Mouse (Mus musculus): ENCODE measurements at regions not wholly inside any gene's neighbourhood (a gene's known extent, or its start where the extent isn't known, plus 50 kb on each side); places are given as distances from the start of the nearest gene placed in this dataset.

DNA sequence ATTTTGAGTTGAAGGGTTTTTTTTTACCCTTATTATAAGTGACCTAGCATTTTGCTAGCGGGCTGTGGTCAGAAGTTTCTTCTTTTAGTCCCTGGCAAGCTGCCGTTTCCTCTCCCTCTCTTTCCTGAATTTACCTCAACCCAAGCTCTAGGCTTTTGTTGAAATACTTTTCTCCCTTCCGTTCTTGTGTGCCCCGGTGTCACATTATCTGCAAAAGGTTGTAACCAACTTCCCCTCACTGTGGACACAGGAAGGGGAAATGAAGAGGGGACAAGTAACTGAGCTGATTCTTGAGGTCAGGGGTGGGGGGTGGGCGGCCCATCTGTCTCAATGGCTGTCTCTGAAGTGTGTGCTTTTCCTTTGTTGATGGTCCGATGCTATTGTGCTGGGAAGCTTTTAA lies 149.4 kb upstream of the Gm10295 start:
- Histone ChIP-seq H3K4me3 (ENCODE audit: insufficient read depth, low read length) (no peak overlapping the region), H3K4me1 (ENCODE audit: control insufficient read depth, insufficient read depth, low read length) (no peaks in the 10 kb centered on the region), H3K27ac (ENCODE audit: insufficient read depth, low read depth, low read length) (no peak overlapping the region)
- TF ChIP-seq POLR2A (IDR thresholded peaks at IDR 0.05; ENCODE audit: borderline replicate concordance, low read depth, low read length) = no peak
- TF ChIP-seq CTCF (IDR thresholded peaks at IDR 0.05; ENCODE audit: low read depth, low read length) = no peak

DNA sequence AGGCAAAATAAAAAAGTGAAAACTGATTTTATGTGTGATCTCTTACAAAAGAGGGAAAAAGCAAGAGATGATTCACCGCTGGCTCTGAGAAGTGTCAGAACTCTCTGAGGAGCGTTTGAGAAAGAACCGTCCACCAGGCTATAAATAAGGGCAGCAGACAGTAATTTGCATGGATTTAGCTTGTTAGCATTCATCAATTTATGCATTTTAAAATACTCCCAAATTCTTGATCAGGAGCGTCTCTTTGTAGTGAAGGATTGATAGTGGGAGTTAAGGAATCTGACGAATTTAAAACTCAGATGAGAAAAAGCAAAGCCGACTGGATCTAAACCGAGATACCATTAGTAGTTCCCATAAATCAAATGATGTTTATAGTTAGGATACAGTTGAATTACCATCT lies 146.8 kb upstream of the Gm10295 start:
- no peak overlapping the region for H3K4me3 ChIP-seq (ENCODE audit: insufficient read depth, low read length)
- TF ChIP-seq POLR2A (IDR thresholded peaks at IDR 0.05; ENCODE audit: borderline replicate concordance, low read depth, low read length) (no peak), CTCF (IDR thresholded peaks at IDR 0.05; ENCODE audit: low read depth, low read length) (no peak)
- no peaks in the 10 kb centered on the region for H3K4me1 ChIP-seq (ENCODE audit: control insufficient read depth, insufficient read depth, low read length)
- no peak overlapping the region for H3K27ac ChIP-seq (ENCODE audit: insufficient read depth, low read depth, low read length)

DNA sequence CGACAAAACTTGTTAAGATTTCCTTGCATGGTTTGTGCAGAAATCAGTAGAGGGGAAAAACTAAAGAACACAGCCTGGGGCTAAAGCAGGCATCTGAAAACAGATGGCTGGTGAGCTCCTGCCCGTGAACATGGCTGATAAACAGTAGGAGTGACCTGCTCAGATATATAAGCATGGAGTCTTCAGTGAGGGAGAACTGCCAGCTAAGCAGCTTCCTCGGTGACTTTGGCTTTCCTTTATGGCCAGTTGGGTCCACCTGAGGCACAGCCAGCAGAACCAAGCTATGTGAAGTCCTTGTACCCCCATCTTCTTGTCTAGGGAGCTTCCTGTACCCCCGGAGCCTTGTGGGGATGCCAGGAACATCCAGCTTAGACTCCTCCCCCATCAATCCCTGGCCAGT lies 139.8 kb upstream of the Gm10295 start:
- no peak for TF ChIP-seq POLR2A (IDR thresholded peaks at IDR 0.05; ENCODE audit: borderline replicate concordance, low read depth, low read length)
- TF ChIP-seq CTCF (IDR thresholded peaks at IDR 0.05; ENCODE audit: low read depth, low read length) = no peak
- Histone ChIP-seq H3K4me1 (ENCODE audit: control insufficient read depth, insufficient read depth, low read length) (no peaks in the 10 kb centered on the region), H3K4me3 (ENCODE audit: insufficient read depth, low read length) (no peak overlapping the region), H3K27ac (ENCODE audit: insufficient read depth, low read depth, low read length) (no peak overlapping the region)

DNA sequence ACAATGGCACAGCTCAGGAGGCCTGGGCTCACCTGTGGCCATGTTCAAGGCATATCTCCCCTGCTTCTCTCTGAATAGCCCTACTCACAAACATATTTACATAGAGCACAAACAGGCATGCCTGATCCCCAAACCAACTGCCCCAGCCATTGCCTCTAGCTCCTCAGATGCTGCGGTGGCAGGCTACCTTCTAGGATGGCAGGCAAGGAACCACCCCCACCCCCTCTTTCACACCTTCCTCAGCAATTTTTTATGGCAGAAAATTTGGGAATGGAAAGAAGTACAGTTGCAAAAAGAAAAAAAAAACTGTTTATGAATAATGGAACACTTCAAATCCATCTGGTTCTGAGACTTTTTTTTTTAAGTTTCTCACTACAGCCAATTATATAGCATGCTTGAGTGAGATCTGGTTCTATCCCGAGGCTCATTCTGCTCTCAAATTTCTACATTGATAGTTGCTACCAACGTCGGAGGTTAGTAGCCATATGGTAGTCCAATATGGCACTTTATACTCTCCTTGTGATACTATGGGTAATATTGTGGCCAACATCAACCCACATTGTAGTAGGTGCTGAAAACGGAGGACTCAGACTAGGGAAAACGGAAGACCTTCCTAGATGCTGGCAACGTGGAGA lies 136.8 kb upstream of the Gm10295 start:
- no peak for TF ChIP-seq POLR2A (IDR thresholded peaks at IDR 0.05; ENCODE audit: borderline replicate concordance, low read depth, low read length)
- TF ChIP-seq CTCF (IDR thresholded peaks at IDR 0.05; ENCODE audit: low read depth, low read length) = no peak
- Histone ChIP-seq H3K4me1 (ENCODE audit: control insufficient read depth, insufficient read depth, low read length) (no peaks in the 10 kb centered on the region), H3K4me3 (ENCODE audit: insufficient read depth, low read length) (no peak overlapping the region)

DNA sequence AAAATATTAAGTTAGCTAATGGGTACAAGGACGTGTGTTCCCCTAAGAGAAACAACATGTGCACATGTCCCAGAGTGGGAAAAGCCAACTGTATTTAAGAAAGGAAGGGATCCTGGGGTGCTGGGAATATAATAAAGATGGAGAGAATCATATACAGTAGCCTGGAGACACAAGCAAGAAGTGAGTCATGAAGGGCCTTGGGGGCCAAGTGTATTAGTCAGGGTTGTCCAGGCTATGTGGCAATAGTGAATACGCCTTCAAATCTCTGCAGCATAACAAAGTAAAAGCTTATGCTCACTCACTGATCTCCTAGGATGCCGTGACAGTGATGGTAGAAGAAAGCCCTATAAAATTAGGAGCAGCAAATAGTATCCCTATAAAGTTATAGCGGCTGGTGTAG lies 124.1 kb upstream of the Gm10295 start:
- H3K27ac ChIP-seq (ENCODE audit: insufficient read depth, low read depth, low read length) = no peak overlapping the region
- H3K4me3 ChIP-seq (ENCODE audit: insufficient read depth, low read length) = no peak overlapping the region
- no peaks in the 10 kb centered on the region for H3K4me1 ChIP-seq (ENCODE audit: control insufficient read depth, insufficient read depth, low read length)
- TF ChIP-seq POLR2A (IDR thresholded peaks at IDR 0.05; ENCODE audit: borderline replicate concordance, low read depth, low read length) = no peak
- TF ChIP-seq CTCF (IDR thresholded peaks at IDR 0.05; ENCODE audit: low read depth, low read length) = no peak

More for the DNA sequence above, 136.8 kb upstream of the Gm10295 start:
- H3K27ac ChIP-seq (ENCODE audit: insufficient read depth, low read depth, low read length) = no peak overlapping the region

DNA sequence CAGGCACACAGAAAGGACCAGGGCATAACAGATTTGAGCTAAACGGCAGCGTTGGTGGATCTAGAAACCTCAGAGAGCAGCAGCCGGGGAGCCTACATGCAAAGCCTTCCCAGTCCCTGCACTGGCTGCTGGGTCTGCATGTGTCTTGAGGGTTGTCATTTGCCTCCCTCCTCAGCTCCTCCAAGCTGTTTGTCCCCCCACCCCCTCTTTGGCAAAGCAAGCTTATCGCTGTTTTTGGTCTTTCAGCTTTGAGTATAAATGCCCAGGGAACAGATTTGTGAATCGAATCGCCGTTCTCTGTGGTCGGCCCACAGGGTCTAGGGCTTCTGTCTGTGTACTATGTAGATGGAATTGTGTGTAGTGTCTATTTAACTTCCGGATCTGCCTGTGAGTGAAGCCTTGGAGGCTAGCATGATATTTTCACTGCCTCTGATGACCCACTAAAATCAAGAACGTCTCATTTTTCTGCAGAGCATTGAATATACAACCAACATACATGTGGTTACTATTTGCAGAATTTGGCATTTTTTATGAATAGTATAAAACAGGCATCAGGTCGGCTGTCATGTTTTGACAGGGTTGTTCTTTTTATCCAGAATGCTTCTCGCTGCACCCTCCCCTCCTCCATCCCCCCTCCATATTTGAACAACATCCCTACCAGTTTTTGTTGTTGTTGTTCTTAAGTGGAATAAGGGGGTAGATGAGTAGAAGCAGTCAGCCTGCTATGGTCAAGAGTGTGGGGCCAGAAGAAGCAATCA lies 121.3 kb upstream of the Gm10295 start:
- H3K4me1 ChIP-seq (ENCODE audit: control insufficient read depth, insufficient read depth, low read length) = no peaks in the 10 kb centered on the region
- TF ChIP-seq POLR2A (IDR thresholded peaks at IDR 0.05; ENCODE audit: borderline replicate concordance, low read depth, low read length) (no peak), CTCF (IDR thresholded peaks at IDR 0.05; ENCODE audit: low read depth, low read length) (no peak)
- H3K27ac ChIP-seq (ENCODE audit: insufficient read depth, low read depth, low read length) = no peak overlapping the region
- no peak overlapping the region for H3K4me3 ChIP-seq (ENCODE audit: insufficient read depth, low read length)

DNA sequence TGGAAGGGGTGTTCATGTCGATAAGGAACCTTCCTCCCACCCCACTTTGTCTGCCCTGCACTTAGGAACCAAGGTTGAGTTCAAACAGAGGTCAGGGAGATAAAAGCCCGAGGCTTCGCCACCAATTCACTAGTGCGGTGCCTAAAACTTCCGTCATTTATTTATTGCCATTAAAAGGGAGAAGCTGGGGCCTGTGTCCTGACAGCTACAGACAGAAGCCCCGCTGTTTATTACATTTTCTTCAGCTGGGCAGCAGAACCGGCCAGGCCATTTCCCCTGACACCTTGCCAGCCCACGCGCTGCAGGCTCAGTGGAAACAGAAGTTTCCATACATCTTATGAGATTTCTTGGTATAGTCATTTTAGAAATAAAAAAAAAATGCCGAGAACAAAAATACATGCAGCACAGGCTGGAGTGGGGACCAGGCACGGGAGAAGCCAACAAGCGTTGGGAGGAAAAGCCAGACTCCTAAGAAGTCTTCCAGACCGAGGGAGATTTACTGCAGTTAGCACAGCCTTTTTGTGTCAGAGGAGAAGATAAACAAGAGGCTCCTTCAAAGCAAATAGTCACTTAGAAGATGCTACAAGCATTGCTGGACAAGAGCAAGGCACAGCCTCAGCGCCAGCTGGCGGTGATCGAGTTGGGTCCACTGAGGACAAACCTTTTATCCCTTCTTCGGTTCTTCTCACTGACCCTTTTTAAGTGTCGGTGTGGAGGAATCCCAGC lies 120.5 kb upstream of the Gm10295 start:
- H3K27ac ChIP-seq (ENCODE audit: insufficient read depth, low read depth, low read length) = no peak overlapping the region
- TF ChIP-seq CTCF (IDR thresholded peaks at IDR 0.05; ENCODE audit: low read depth, low read length) = no peak
- no peak for TF ChIP-seq POLR2A (IDR thresholded peaks at IDR 0.05; ENCODE audit: borderline replicate concordance, low read depth, low read length)
- no peak overlapping the region for H3K4me3 ChIP-seq (ENCODE audit: insufficient read depth, low read length)
- no peaks in the 10 kb centered on the region for H3K4me1 ChIP-seq (ENCODE audit: control insufficient read depth, insufficient read depth, low read length)

DNA sequence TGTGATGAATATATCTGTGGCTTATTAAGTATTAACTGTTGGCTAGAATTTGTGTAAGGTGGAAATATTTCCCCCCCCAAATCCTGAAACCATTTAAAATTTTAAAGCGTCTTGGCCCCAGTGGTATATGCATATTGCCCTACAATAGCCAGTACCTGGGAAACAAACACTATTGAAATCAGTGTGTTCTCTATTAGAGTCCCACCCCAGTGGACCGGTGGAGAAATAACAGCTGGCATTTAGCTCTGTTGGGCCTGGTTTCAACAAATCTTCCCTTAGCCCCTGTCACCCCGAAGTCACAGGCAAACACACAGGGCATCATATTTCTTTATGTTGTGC lies 120.0 kb upstream of the Gm10295 start:
- Histone ChIP-seq H3K27ac (ENCODE audit: insufficient read depth, low read depth, low read length) (no peak overlapping the region), H3K4me3 (ENCODE audit: insufficient read depth, low read length) (no peak overlapping the region), H3K4me1 (ENCODE audit: control insufficient read depth, insufficient read depth, low read length) (no peaks in the 10 kb centered on the region)
- no peak for TF ChIP-seq CTCF (IDR thresholded peaks at IDR 0.05; ENCODE audit: low read depth, low read length)

DNA sequence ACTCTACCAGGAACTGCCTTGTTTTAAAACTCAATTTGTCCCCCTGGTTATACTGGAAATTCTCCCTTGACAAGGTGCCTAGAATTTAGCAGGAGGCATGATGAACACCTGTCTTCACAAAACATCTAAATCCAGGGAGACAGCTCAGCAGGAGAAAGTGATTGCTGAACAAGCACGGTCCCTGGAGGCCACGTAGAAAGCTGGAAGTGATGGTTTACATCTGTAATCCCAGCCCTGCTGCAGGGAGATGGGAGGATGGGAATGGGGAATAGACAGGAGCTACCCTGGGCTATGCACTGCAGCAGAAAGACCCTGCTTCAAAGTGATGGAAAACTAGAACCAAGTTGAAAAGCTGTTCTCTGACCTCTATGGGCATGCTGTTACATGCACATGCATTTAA lies 119.1 kb upstream of the Gm10295 start:
- H3K27ac ChIP-seq (ENCODE audit: insufficient read depth, low read depth, low read length) = no peak overlapping the region
- no peak overlapping the region for H3K4me3 ChIP-seq (ENCODE audit: insufficient read depth, low read length)
- TF ChIP-seq CTCF (IDR thresholded peaks at IDR 0.05; ENCODE audit: low read depth, low read length) (no peak), POLR2A (IDR thresholded peaks at IDR 0.05; ENCODE audit: borderline replicate concordance, low read depth, low read length) (no peak)
- no peaks in the 10 kb centered on the region for H3K4me1 ChIP-seq (ENCODE audit: control insufficient read depth, insufficient read depth, low read length)

DNA sequence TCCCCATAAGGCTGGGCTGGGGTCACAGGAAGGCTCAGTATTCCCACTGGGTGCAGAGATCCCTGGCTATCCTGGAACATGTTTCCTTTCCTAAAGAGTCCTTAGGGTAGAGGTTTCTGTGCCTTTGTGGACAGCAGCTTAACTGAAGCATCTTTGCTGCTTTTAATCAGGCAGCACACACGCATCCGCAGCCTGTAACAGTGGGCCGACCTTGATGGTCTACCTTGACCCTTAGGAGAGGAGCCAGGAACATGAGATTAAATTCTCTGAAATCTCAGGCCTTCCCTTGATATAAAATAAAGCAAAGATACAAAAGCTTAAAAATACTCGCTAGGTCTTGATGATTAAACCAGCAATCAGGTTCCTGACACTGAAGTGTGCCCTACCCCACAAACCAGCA lies 118.7 kb upstream of the Gm10295 start:
- Histone ChIP-seq H3K27ac (ENCODE audit: insufficient read depth, low read depth, low read length) (no peak overlapping the region), H3K4me3 (ENCODE audit: insufficient read depth, low read length) (no peak overlapping the region), H3K4me1 (ENCODE audit: control insufficient read depth, insufficient read depth, low read length) (no peaks in the 10 kb centered on the region)
- TF ChIP-seq CTCF (IDR thresholded peaks at IDR 0.05; ENCODE audit: low read depth, low read length) = no peak
- no peak for TF ChIP-seq POLR2A (IDR thresholded peaks at IDR 0.05; ENCODE audit: borderline replicate concordance, low read depth, low read length)
